Mouse (Mus musculus): Measurements from ENCODE around the gene Dnajc16.

GRCm38 (mm10) chr4:141751419-141752075 lies 39.2 kb downstream of the Dnajc16 start:
- TF ChIP-seq POLR2A (IDR thresholded peaks at IDR 0.05; ENCODE audit: borderline replicate concordance, insufficient read depth, low read length): no peak
- TF ChIP-seq CTCF (IDR thresholded peaks at IDR 0.05; ENCODE audit: borderline replicate concordance, insufficient read depth, low read depth, low read length): no peak
